Mouse (Mus musculus) frontal cortex, adult 2 months (tissue): ENCODE measurements at regions not wholly inside any gene's neighbourhood (a gene's known extent, or its start where the extent isn't known, plus 50 kb on each side); places are given as distances from the start of the nearest gene placed in this dataset.

ENCODE experiments used
- DNase-seq, 2 experiments: peaks; one replicate each; pipeline ENCODE4 v3.0.0; 2022; ENCODE audit warnings: low spot score in 1 of 2; ENCODE audit errors: extremely low spot score in 1 of 2

- DNase-seq = peak in 1 of 2 experiments; percentile 69
Observed at GRCm38 (mm10) chr9:62220451-62220850, 61.6 kb downstream of the Spesp1 start.

GRCm38 (mm10) chr9:62215151-62215859 lies 66.7 kb downstream of the Spesp1 start:
- no peak for DNase-seq

- no peak for DNase-seq
Observed at GRCm38 (mm10) chr9:62214546-62214945, 67.5 kb downstream of the Spesp1 start.

GRCm38 (mm10) chr9:62212615-62213014 lies 69.4 kb downstream of the Spesp1 start:
- peak in 1 of 2 experiments; percentile 22 for DNase-seq

GRCm38 (mm10) chr9:62210815-62211214 lies 71.2 kb downstream of the Spesp1 start:
- DNase-seq = peak; percentile 33 to 60

GRCm38 (mm10) chr9:62208436-62208835 lies 73.6 kb downstream of the Spesp1 start:
- no peak for DNase-seq

- no peak for DNase-seq
Observed at GRCm38 (mm10) chr9:62205264-62205663, 76.7 kb downstream of the Spesp1 start.

- DNase-seq = peak; percentile 49 to 65
Observed at GRCm38 (mm10) chr9:62203556-62203955, 78.5 kb downstream of the Spesp1 start.

- no peak for DNase-seq
Observed at GRCm38 (mm10) chr9:62202331-62202730, 79.7 kb downstream of the Spesp1 start.

- DNase-seq = no peak
Observed at GRCm38 (mm10) chr9:62197486-62197885, 75.0 kb upstream of the Glce start.

- DNase-seq = peak in 1 of 2 experiments; percentile 30
Observed at GRCm38 (mm10) chr9:62192424-62192892, 70.0 kb upstream of the Glce start.

GRCm38 (mm10) chr9:62190474-62190873 lies 68.0 kb upstream of the Glce start:
- peak in 1 of 2 experiments; percentile 28 for DNase-seq

- no peak for DNase-seq
Observed at GRCm38 (mm10) chr9:62188835-62189234, 66.4 kb upstream of the Glce start.

- no peak for DNase-seq
Observed at GRCm38 (mm10) chr9:62188379-62188778, 65.9 kb upstream of the Glce start.

GRCm38 (mm10) chr9:62186886-62187285 lies 64.4 kb upstream of the Glce start:
- no peak for DNase-seq

GRCm38 (mm10) chr9:62185516-62186280 lies 63.2 kb upstream of the Glce start:
- no peak for DNase-seq

- peak in 1 of 2 experiments; percentile 31 for DNase-seq
Observed at GRCm38 (mm10) chr9:62181182-62181830, 58.9 kb upstream of the Glce start.

GRCm38 (mm10) chr9:62180456-62181181 lies 58.2 kb upstream of the Glce start:
- DNase-seq = no peak

- DNase-seq = no peak
Observed at GRCm38 (mm10) chr9:62174651-62175050, 52.2 kb upstream of the Glce start.
